Mouse (Mus musculus): ENCODE data around the gene Map2k4. TPM values are rescaled to one million over a fixed set of nuclear protein-coding genes. Genes with fewer than 3 reads are reported as not detected.

Gene Map2k4
- 10 to 100 TPM; 48.5 to 52.3 TPM for total RNA-seq (2023)

GRCm38 (mm10) chr11:65788154-65788553 is at the start of gene Map2k4:
Gene Map2k4, minus strand, starts transcription at chr11:65788297.

GRCm38 (mm10) chr11:65806909-65807504 is 18.9 kb upstream of the Map2k4 start, which contains the start of gene Zkscan6:
Gene Zkscan6, plus strand, starts transcription at chr11:65807175.

Other genes with a start within 250 kb of the Map2k4 start
- 10 to 100 TPM; 16.7 to 18.7 TPM for gene Zkscan6, start 18.9 kb upstream of the Map2k4 start, total RNA-seq (2023)

Measured in neutrophil, adult 83 days (primary cell).